Mouse (Mus musculus) hindbrain, embryonic 16.5 days (tissue): ENCODE measurements at regions not wholly inside any gene's neighbourhood (a gene's known extent, or its start where the extent isn't known, plus 50 kb on each side); places are given as distances from the start of the nearest gene placed in this dataset.

Experiments
- ATAC-seq: fragments of 200-750 bp; cut with Nextera tagmentation; 2 replicates; pipeline ENCODE4 v1.8.0; 2017; ENCODE audit warnings: moderate TSS enrichment, moderate library complexity
- H3K27ac ChIP-seq: fragments of 300-500 bp; sonication (generic); 2 replicates; pipeline ENCODE4 v1.5.1; 2014; ENCODE audit warnings: low read depth, mild to moderate bottlenecking, control low read depth, low read length, moderate library complexity
- H3K27me3 ChIP-seq: fragments of 300-500 bp; sonication (generic); replicated peaks from 2 replicates; pipeline ENCODE4 v1.6.1; 2014; ENCODE audit warnings: low read length; ENCODE audit not compliant: control insufficient read depth, insufficient read depth
- H3K36me3 ChIP-seq: fragments of 300-500 bp; sonication (generic); 2 replicates; pipeline ENCODE4 v1.6.1; 2014; ENCODE audit warnings: mild to moderate bottlenecking, low read length, moderate library complexity, mixed read lengths; ENCODE audit not compliant: control insufficient read depth, insufficient read depth
- H3K4me1 ChIP-seq: fragments of 300-500 bp; sonication (generic); 2 replicates; pipeline ENCODE4 v1.6.1; 2014; ENCODE audit warnings: low read depth, low read length; ENCODE audit not compliant: control insufficient read depth, insufficient read depth
- H3K4me2 ChIP-seq: fragments of 300-500 bp; sonication (generic); 2 replicates; pipeline ENCODE4 v1.6.1; 2014; ENCODE audit warnings: mild to moderate bottlenecking, low read length, control low read depth, moderate library complexity
- H3K4me3 ChIP-seq: fragments of 300-500 bp; sonication (generic); 2 replicates; pipeline ENCODE4 v1.5.1; 2014; ENCODE audit warnings: mild to moderate bottlenecking, low read length, control low read depth, moderate library complexity
- H3K9ac ChIP-seq: fragments of 300-500 bp; sonication (generic); 2 replicates; pipeline ENCODE4 v1.6.1; 2014; ENCODE audit warnings: low read depth, mild to moderate bottlenecking, control low read depth, low read length, moderate library complexity
- H3K9me3 ChIP-seq: fragments of 300-500 bp; sonication (generic); 2 replicates; pipeline ENCODE4 v1.6.1; 2014; ENCODE audit warnings: mild to moderate bottlenecking, low read length, moderate library complexity; ENCODE audit not compliant: control insufficient read depth
- WGBS: fragments of 180-500 bp; shearing (Covaris S2); extraction: QIAGEN DNeasy Blood & Tissue Kit; methylation state at CpG from one replicate; pipeline ENCODE4 v1.1.7; 2014; 5-methylcytosine and 5-hydroxymethylcytosine counted together

DNA sequence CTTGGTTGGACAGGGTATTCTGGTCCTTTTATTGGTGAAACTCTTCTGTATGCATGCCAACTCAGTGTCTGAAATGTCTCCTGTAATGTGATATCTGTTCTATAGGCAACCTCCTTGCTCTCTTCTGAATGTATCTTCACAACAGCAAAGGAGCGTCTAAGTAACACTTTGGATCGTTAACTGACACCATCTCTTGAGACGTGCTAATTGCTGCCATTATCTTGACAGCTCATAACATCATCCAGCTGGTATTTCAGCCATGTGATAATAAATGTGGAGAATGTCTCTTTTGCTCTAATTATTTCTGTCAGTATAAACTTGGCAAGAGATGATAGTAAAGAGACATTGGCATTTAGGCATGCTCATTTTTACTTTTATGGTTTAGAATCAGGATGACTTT is 68.8 kb upstream of the Col8a1 start:
- no peaks in the 10 kb centered on the region for H3K9me3 ChIP-seq
- WGBS = 53% methylated on average over 3 of the region's 3 CpGs
- no peaks in the 10 kb centered on the region for H3K27me3 ChIP-seq
- H3K36me3 ChIP-seq = no peaks in the 10 kb centered on the region
- H3K9ac ChIP-seq = no peak overlapping the region
- no peak for ATAC-seq
- no peaks in the 10 kb centered on the region for H3K4me1 ChIP-seq
- H3K4me3 ChIP-seq = no peak overlapping the region
- H3K27ac ChIP-seq = no peak overlapping the region
- H3K4me2 ChIP-seq = no peak overlapping the region

DNA sequence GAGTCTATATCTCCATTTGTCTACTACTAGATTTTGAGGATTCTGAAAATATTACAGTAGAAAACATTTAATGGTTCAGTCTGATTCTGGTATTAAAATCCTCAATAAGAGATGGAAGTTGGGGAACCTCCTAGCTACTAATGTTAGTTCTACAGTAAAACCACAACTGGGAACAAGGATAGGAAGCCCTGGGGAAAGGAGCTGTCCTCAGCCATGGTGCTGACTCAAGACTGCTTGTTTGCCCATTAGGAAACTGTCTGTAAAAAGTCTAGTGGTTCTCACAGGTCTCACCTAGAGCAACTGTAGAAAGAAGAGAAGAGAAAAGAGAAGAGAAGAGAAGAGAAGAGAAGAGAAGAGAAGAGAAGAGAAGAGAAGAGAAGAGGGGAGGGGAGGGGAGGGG is 90.9 kb upstream of the Col8a1 start:
- no peaks in the 10 kb centered on the region for H3K36me3 ChIP-seq
- no peaks in the 10 kb centered on the region for H3K9me3 ChIP-seq
- no peaks in the 10 kb centered on the region for H3K4me1 ChIP-seq
- H3K4me3 ChIP-seq = no peak overlapping the region
- no peaks in the 10 kb centered on the region for H3K27me3 ChIP-seq
- ATAC-seq = no peak
- H3K27ac ChIP-seq = no peak overlapping the region
- no peak overlapping the region for H3K9ac ChIP-seq
- no peak overlapping the region for H3K4me2 ChIP-seq

DNA sequence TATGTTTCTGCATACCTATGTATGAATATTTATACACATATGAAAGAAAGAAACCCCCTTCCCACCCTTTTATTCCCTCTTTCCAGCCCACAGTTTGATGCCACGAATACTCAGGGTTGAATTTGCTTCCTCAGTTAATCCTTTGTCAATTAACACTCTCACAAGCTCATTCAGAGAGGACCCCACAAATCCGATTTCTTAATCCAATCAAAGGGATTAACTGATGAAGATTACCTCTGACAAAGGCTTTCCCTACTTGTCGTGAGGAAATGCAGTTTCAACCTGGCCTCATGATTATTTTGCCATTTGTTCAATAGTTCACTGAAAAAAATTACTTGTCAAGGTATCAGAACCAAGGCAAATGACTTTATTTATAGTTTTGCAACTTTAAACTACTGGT is 91.8 kb upstream of the Col8a1 start:
- no peaks in the 10 kb centered on the region for H3K36me3 ChIP-seq
- H3K27ac ChIP-seq = no peak overlapping the region
- no peaks in the 10 kb centered on the region for H3K27me3 ChIP-seq
- no peaks in the 10 kb centered on the region for H3K9me3 ChIP-seq
- H3K4me1 ChIP-seq = no peaks in the 10 kb centered on the region
- H3K4me3 ChIP-seq = no peak overlapping the region
- ATAC-seq = no peak
- 40% methylated on average over 3 of the region's 3 CpGs for WGBS
- H3K4me2 ChIP-seq = no peak overlapping the region
- no peak overlapping the region for H3K9ac ChIP-seq

DNA sequence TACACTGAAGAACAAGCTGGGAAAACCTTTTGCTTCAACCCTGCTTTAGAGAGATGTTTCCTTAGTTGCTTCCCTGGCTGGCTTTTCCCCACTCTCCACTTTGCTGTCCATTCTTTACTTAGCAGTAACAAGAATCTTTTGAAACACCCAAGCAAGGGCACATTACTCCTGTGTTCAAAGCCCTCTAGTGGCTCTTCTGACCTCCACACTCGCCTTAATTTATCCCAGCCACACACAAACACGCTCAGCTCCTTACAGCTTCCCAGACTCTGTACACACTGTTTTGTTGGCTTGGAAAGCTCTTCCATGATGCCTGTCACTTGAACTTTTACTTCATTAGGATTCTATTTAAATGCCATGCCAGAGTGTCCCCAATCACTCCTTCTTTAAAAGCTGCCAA is 97.3 kb upstream of the Col8a1 start:
- Histone ChIP-seq H3K4me1 (no peaks in the 10 kb centered on the region), H3K27me3 (no peaks in the 10 kb centered on the region), H3K9me3 (no peaks in the 10 kb centered on the region), H3K9ac (no peak overlapping the region), H3K36me3 (no peaks in the 10 kb centered on the region), H3K4me3 (no peak overlapping the region), H3K27ac (no peak overlapping the region), H3K4me2 (no peak overlapping the region)
- 69% methylated on average over 2 of the region's 2 CpGs for WGBS
- ATAC-seq = no peak

DNA sequence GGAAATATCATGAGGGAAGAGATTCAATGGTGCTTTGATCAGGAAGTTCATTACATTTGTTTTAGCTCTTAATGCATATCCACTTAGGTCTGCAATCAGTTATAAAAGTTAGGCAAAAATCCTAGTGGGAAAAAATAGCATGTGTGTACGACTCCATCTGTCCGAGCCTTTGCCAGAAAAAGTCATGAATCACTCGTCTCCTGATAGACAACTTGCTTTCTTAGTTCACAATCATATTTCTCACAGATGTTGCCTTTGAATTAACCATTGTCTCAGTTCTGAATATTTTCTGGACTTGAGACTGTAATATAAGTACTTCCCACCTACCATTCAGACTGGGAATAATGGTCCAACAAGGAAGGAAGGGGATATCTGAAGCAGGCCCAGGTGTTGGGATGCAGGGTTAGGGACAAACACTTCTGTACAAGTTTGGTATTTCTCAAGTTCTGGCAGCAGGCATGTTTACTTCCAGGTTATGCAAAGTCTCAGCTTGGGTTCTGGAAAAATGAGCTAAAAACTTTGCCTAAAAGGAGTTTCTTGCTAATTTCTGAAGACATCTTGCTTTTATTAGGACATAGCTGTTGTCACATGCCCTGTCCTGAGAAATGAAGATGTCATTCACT is 98.4 kb upstream of the Col8a1 start:
- no peak overlapping the region for H3K9ac ChIP-seq
- H3K9me3 ChIP-seq = no peaks in the 10 kb centered on the region
- ATAC-seq = no peak
- no peak overlapping the region for H3K4me3 ChIP-seq
- no peaks in the 10 kb centered on the region for H3K27me3 ChIP-seq
- WGBS = 80% methylated on average over 3 of the region's 3 CpGs
- no peak overlapping the region for H3K4me2 ChIP-seq
- no peaks in the 10 kb centered on the region for H3K36me3 ChIP-seq
- H3K4me1 ChIP-seq = no peaks in the 10 kb centered on the region
- no peak overlapping the region for H3K27ac ChIP-seq

DNA sequence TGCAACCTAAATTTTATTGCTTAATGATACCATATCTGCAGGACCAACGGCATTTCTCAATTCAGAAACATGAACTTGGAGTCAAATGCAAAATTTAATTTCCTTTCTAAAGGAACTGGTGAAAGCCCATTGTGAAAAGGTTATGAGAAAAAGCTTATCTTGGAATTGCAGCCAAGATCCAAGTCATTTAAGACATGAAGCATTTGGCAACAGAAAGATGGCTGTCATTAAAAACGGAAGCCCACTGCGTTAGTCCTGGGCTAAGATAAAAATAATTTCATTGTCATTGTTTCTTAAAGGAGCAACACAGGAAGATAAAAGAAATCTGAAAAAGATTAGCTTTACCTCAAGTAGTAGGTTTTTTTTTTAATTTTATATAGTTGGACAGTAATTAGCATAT is 99.2 kb upstream of the Col8a1 start:
- no peak for ATAC-seq
- no peaks in the 10 kb centered on the region for H3K36me3 ChIP-seq
- H3K27me3 ChIP-seq = no peaks in the 10 kb centered on the region
- H3K9me3 ChIP-seq = no peaks in the 10 kb centered on the region
- H3K4me3 ChIP-seq = no peak overlapping the region
- no peak overlapping the region for H3K4me2 ChIP-seq
- H3K27ac ChIP-seq = no peak overlapping the region
- peaks cover 5% of the 10 kb centered on the region; the same call in 1 of the 2 replicates for H3K4me1 ChIP-seq
- WGBS = 79% methylated on average over 3 of the region's 3 CpGs
- H3K9ac ChIP-seq = no peak overlapping the region

DNA sequence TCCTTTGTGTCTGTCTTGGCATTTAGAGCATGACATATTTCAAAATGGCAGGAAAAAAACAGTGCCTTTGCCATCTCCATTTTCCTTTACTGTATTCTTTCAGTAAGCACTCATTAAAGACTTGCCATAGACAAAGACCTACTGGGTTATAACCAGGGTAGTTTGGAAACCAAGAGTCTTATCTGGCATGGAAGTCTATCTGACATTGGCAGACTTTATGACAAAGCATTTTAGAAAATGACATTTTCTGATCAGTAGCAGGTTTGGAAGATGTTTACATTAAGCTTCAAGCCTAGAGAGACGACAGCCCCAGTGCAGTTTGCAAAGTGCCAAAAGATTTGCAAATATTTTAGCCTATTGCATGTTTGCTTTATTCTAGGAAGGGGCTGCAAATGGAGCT is 102.5 kb upstream of the Col8a1 start:
- Histone ChIP-seq H3K9me3 (no peaks in the 10 kb centered on the region), H3K4me2 (no peak overlapping the region), H3K4me3 (no peak overlapping the region), H3K27me3 (no peaks in the 10 kb centered on the region), H3K27ac (no peak overlapping the region), H3K4me1 (peaks cover 5% of the 10 kb centered on the region; the same call in 1 of the 2 replicates), H3K36me3 (no peaks in the 10 kb centered on the region), H3K9ac (no peak overlapping the region)
- ATAC-seq = no peak
- WGBS = 53% methylated on average over 1 of the region's 1 CpGs

DNA sequence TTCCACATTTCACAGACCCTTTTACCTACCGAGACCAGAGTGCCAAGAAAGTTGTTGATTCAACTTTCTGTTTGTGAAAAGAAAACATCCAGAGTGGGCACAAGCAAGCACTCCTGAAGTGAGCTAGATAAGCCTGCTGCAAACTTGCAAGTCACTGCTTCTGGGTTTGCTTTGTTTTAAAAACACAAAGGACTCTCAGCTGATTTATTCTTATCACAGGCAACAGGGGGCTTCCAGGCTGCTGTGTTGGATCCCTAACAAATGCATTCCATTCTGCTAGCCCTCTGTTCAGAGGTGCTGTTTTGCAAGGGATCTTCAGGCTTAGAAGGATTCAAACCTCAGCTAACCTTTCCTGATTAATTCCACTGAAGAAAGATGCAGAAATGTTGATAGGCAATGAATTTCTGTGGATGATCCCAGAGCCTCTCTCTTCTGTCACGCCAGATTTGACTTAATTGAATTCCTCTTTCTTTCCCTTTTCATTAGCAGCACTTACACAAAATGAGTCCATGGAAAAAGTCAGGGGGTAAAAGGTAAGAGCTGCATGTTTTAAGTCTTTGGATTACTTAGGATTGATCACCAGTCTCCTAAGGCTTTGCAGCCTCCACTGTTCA is 103.7 kb upstream of the Col8a1 start:
- ATAC-seq = peak; percentile 53
- Histone ChIP-seq H3K27ac (peak overlapping the region; percentile 31; the same call in 1 of the 2 replicates), H3K9ac (no peak overlapping the region), H3K4me1 (peaks cover 5% of the 10 kb centered on the region; the same call in 1 of the 2 replicates), H3K27me3 (no peaks in the 10 kb centered on the region), H3K4me2 (peak overlapping the region; percentile 8; the same call in 1 of the 2 replicates), H3K9me3 (no peaks in the 10 kb centered on the region), H3K4me3 (no peak overlapping the region), H3K36me3 (no peaks in the 10 kb centered on the region)
- 5% methylated on average over 2 of the region's 2 CpGs for WGBS

DNA sequence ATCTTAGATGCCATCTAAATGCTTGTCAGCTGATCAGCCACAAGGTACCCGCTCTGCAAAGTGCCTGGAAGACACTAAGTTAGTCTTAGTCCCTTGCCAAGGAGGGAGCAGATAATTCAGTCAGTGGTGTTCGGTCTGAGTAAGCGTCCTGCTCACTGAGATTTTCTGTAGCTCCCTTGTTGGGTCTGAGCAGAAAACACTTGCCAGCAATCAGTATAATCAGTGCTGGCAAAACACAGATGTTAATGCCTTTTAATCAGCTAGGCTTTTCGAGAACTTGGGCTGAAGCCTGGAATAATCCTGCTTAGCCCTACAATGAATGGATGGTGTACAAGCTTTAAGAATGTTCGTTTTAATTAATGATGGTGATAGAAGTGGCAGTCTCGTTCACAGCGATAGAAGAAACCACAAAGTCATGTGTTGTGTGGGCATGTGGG is 104.2 kb upstream of the Col8a1 start:
- Histone ChIP-seq H3K4me2 (no peak overlapping the region; the same call in 1 of the 2 replicates), H3K4me3 (no peak overlapping the region), H3K9ac (no peak overlapping the region), H3K36me3 (no peaks in the 10 kb centered on the region), H3K27me3 (no peaks in the 10 kb centered on the region), H3K27ac (no peak overlapping the region), H3K9me3 (no peaks in the 10 kb centered on the region), H3K4me1 (peaks cover 5% of the 10 kb centered on the region; the same call in 1 of the 2 replicates)
- peak; percentile 93 for ATAC-seq
- WGBS = 14% methylated on average over 7 of the region's 7 CpGs
